Mouse (Mus musculus) heart, embryonic 14.5 days (tissue): ENCODE results near the gene Egfl7. TPM values are rescaled to one million over a fixed set of nuclear protein-coding genes. Genes with fewer than 3 reads are reported as not detected.

ENCODE experiments used
- ATAC-seq: fragments of 200-750 bp; cut with Nextera tagmentation; 2 replicates; pipeline ENCODE4 v1.8.0; 2017; ENCODE audit warnings: low read depth, moderate TSS enrichment; ENCODE audit not compliant: insufficient number of reproducible peaks, insufficient read depth, low FRiP score
- H3K27ac ChIP-seq, 2 experiments: fragments of 200-500 bp in 1 of 2; fragments of 300-500 bp in 1 of 2; sonication (generic) in 1 of 2; replicated peaks in 1 of 2; 2 replicates each; pipeline ENCODE4 v1.5.1; 2012 to 2014; ENCODE audit warnings: low read depth in 2 of 2, low read length in 2 of 2, control low read depth in 1 of 2, mild to moderate bottlenecking in 1 of 2, mixed read lengths in 1 of 2; ENCODE audit not compliant: control insufficient read depth in 1 of 2, insufficient read depth in 1 of 2
- H3K27me3 ChIP-seq: fragments of 300-500 bp; sonication (generic); 2 replicates; pipeline ENCODE4 v1.6.1; 2014; ENCODE audit warnings: mild to moderate bottlenecking, low read length, control low read depth; ENCODE audit not compliant: control insufficient read depth, insufficient read depth
- H3K36me3 ChIP-seq: fragments of 300-500 bp; sonication (generic); 2 replicates; pipeline ENCODE4 v1.6.1; 2014; ENCODE audit warnings: mild to moderate bottlenecking, control low read depth, low read length, mixed read lengths; ENCODE audit not compliant: control insufficient read depth, insufficient read depth
- H3K4me1 ChIP-seq, 2 experiments: fragments of 200-500 bp in 1 of 2; fragments of 300-500 bp in 1 of 2; sonication (generic) in 1 of 2; 2 replicates each; pipeline ENCODE4 v1.6.1; 2012 to 2014; ENCODE audit warnings: low read length in 2 of 2, control low read depth in 1 of 2, mixed read lengths in 1 of 2; ENCODE audit not compliant: control insufficient read depth in 2 of 2, insufficient read depth in 2 of 2
- H3K4me2 ChIP-seq: fragments of 300-500 bp; sonication (generic); 2 replicates; pipeline ENCODE4 v1.6.1; 2014; ENCODE audit warnings: mild to moderate bottlenecking, low read length
- H3K4me3 ChIP-seq, 2 experiments: fragments of 200-500 bp in 1 of 2; fragments of 300-500 bp in 1 of 2; sonication (generic) in 1 of 2; 2 replicates each; pipeline ENCODE4 v1.5.1; 2012 to 2014; ENCODE audit warnings: low read length in 2 of 2, mild to moderate bottlenecking in 2 of 2, control low read depth in 1 of 2, low read depth in 1 of 2, moderate library complexity in 1 of 2; ENCODE audit not compliant: control insufficient read depth in 1 of 2, insufficient read depth in 1 of 2
- H3K9ac ChIP-seq: fragments of 300-500 bp; sonication (generic); 2 replicates; pipeline ENCODE4 v1.6.1; 2014; ENCODE audit warnings: mild to moderate bottlenecking, low read length
- H3K9me3 ChIP-seq: fragments of 300-500 bp; sonication (generic); 2 replicates; pipeline ENCODE4 v1.6.1; 2016; ENCODE audit warnings: low read length, control low read depth; ENCODE audit not compliant: control insufficient read depth
- WGBS: fragments of 180-500 bp; shearing (Covaris S2); extraction: QIAGEN DNeasy Blood & Tissue Kit; methylation state at CpG from one replicate; pipeline ENCODE4 v1.1.7; 2014; 5-methylcytosine and 5-hydroxymethylcytosine counted together
- polyA plus RNA-seq: library from polyadenylated mRNA; unstranded; fragments of >200 nt; fragmentation: Nextera tagmentation; extraction: Ambion mirVana; gene quantifications from 2 replicates; pipeline ENCODE4 v1.2.1, GENCODE M21; 2014

Gene Egfl7
- polyA plus RNA-seq, 1 experiment from 2014 or later: 177 TPM

DNA sequence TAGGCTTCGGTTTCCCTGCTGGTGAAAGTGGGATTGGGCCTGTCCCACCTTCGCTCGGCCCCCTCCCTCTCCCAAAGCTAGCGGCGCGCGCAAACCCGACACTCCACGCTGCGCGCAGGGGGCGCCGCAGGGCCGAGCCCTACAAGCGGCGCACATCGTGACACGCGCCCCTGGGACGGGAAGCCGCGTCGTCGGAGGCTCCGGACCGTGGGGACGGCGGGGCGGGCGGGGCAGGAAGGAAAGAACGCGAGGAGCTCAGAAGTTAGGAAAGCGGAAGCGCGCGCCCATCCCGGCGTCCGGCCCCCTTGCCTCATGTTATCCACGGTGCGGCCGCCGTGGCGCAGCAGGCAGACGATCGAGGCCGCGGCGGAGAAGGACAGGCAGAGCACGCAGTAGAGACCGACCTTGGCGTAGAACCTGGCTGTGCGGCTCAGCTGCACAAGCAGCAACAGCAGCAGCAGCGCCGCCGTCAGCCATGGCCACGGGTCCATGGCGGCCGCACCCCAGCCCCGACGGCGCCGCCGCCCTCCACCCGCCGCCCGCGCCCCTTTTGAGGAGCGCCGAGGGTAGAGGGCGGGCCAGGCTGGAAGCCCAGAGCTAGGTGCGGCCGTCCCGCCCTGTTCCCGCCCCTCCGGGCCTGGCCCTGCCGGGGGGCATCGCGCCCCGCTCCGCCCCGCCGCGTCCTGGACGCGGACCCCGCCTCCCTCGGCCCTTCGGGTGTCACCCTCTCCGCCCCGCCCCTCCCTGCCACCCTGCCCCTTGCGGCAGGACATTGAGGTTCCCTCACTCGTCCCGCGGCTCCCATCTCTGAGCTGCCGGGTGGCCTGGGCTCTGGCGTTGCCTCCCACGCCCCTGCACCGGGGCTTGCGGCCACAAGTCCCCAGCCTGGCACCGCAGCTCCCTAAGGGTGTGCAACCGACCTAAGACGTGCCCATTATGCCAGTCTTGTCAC lies 24.2 kb downstream of the Egfl7 start, which contains the start of gene Agpat2:
Gene Agpat2, minus strand, starts transcription at position 698 of the 952 bp plus-strand sequence.
- Histone ChIP-seq H3K9ac (peak within 1 kb of the TSS; percentile 90), H3K4me2 (peak within 1 kb of the TSS; percentile 95), H3K9me3 (no peaks in the 10 kb centered on the region), H3K4me1 (peaks cover 15 to 30% of the 10 kb centered on the region in 2 experiments), H3K27me3 (no peaks in the 10 kb centered on the region), H3K4me3 (peak within 1 kb of the TSS; percentile 69 to 86), H3K36me3 (no peaks in the 10 kb centered on the region), H3K27ac (peak within 1 kb of the TSS; percentile 64 to 80)
- WGBS: under 1% methylated on average over 79 of the region's 103 CpGs
- peak; percentile 81 for ATAC-seq

DNA sequence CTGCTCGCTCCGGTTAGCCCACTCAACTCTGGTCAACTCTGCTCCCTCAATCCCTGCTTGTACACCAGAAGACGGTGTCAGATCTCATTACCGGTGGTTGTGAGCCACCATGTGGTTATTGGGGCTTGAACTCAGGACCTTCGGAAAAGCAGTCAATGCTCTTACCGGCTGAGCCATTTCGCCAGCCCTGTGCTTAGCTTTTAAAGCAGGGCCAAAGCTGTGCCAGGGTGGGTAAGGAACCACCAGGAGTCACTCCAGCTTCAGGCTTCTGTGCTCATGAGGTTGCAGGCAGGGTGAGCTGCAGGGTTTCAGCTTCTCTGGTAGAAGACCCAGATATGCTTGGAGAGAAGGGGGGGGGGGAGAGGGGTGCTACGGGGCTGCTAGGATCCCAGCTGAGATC lies 25.5 kb downstream of the Egfl7 start:
- ATAC-seq: no peak
- H3K9ac ChIP-seq: no peak overlapping the region
- no peak overlapping the region for H3K27ac ChIP-seq
- H3K4me2 ChIP-seq: no peak overlapping the region
- WGBS: 83% methylated on average over 8 of the region's 8 CpGs
- H3K4me3 ChIP-seq: no peak overlapping the region
- H3K9me3 ChIP-seq: no peaks in the 10 kb centered on the region
- H3K4me1 ChIP-seq: peaks cover 15 to 36% of the 10 kb centered on the region in 2 experiments
- H3K36me3 ChIP-seq: no peaks in the 10 kb centered on the region
- H3K27me3 ChIP-seq: no peaks in the 10 kb centered on the region

DNA sequence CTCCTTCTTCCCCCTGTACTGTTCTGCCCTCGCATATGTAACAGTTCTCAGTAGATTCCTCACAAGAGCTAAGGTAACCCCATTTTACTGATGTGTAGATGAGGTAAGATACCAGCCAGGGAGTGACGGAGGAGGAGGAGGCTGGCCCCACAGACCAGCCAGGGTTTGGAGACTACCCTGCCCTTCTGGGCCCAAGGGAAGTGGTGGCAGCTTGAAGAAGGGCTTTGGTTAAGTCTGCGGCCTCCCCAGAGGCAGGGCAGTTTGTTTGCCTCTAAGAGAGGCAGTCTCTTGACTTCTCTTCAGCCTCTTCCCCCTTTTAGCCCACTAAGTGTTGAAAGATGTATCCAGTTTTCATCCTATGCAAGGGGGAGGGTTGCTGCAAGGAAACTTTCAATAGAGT lies 26.8 kb downstream of the Egfl7 start:
- no peak for ATAC-seq
- no peaks in the 10 kb centered on the region for H3K36me3 ChIP-seq
- H3K4me1 ChIP-seq: peaks cover 15 to 36% of the 10 kb centered on the region in 2 experiments
- H3K4me2 ChIP-seq: no peak overlapping the region
- WGBS: 55% methylated on average over 3 of the region's 3 CpGs
- peak overlapping the region; percentile 14 to 64; a peak in 2 of 4 replicates for H3K27ac ChIP-seq
- no peaks in the 10 kb centered on the region for H3K27me3 ChIP-seq
- H3K9me3 ChIP-seq: no peaks in the 10 kb centered on the region
- no peak overlapping the region; the same call in 1 of the 2 replicates for H3K9ac ChIP-seq
- no peak overlapping the region for H3K4me3 ChIP-seq

DNA sequence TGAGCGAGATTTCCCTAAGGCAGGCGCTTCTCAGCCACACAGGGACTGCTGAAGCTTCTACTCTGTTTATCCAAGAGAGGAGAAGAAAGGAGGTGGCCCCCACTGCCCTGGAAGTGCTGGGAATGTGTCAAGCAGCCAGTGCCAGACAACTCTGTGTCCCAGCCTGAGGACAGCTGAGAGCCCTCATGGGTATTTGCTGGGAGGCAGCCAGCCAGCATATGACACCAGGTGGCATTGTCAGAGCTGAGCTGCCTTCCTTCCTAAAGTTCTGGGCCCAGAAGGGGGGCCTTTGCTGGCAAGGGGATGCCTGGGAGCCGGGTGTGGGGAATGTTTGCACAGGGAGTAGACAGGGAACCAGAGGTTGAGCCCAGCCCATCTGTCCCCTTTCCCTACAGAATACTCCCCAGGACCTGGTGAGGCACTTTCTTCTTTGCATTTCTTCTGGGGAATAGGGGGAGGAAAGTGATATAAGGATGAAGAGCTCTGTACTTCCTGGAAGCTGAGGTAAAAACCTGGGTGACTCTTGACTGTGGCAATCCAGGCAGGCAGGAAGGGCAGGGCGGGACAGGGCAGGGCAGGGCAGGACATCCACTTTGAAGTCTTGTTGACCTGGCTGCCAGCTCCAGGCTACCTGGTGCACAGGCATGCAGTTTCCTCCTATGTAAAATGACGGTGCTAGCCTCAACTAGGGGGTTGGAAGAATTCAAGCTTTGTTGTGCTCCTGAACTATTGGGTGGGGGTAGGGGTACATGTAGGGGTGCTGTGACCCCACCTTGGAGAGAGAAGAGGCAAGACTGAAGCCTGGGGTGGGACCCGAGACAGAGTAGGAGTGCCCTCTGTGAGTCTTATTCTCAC lies 27.5 kb downstream of the Egfl7 start:
- no peak for ATAC-seq
- WGBS: 35% methylated on average over 6 of the region's 6 CpGs
- no peak overlapping the region for H3K4me2 ChIP-seq

DNA sequence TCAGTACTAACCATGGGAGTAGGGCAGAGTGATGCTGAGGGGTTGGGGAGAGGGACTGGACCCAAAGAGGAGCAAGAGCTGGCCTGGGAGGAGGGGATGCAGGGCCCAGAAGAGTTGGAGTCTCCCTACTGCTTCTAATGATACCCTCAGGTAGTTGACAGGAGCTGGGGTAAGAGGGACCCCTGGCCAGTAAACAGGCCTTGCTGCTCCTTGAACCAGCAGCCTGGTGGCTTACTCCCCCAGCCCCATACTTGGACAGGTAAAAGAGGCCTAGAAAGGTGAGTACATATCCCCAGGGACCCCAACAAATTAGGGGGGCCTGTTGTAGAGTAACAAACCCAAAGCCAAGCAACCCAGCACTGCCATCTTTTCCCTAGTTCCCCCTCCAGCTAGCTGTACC lies 29.0 kb downstream of the Egfl7 start:
- Histone ChIP-seq H3K27ac (no peak overlapping the region), H3K36me3 (no peaks in the 10 kb centered on the region), H3K9me3 (no peaks in the 10 kb centered on the region), H3K4me3 (no peak overlapping the region), H3K9ac (no peak overlapping the region), H3K4me1 (peaks cover 15 to 28% of the 10 kb centered on the region in 2 experiments), H3K27me3 (no peaks in the 10 kb centered on the region), H3K4me2 (no peak overlapping the region)
- no peak for ATAC-seq

More for the DNA sequence above, 27.5 kb downstream of the Egfl7 start:
- Histone ChIP-seq H3K9me3 (no peaks in the 10 kb centered on the region), H3K36me3 (no peaks in the 10 kb centered on the region), H3K4me3 (no peak overlapping the region), H3K4me1 (peaks cover 15 to 36% of the 10 kb centered on the region in 2 experiments), H3K27me3 (no peaks in the 10 kb centered on the region), H3K9ac (no peak overlapping the region; the same call in 1 of the 2 replicates), H3K27ac (peak overlapping the region; percentile 14 to 64; a peak in 2 of 4 replicates)

DNA sequence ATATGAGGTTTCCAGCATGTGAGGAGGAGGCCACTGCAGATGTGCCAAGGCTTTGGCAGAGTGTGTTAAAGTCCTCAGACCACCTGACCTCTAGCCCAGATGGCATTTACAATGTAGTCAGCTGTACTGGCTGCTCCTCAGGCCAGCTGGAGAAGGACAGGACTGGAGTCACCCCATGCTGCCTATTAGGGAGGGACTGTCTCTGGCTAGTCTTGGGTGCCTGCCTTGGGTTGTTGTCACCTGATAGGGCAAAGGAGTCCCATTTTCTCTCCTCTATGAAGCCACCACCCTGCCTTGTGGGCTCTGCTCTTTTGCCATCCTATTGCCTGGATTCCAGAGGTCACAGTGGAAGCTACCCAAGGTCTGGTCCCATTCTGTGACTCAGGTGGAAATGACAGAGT lies 29.4 kb downstream of the Egfl7 start:
- no peak overlapping the region for H3K27ac ChIP-seq
- no peaks in the 10 kb centered on the region for H3K27me3 ChIP-seq
- H3K4me2 ChIP-seq: no peak overlapping the region
- H3K36me3 ChIP-seq: no peaks in the 10 kb centered on the region
- no peak for ATAC-seq
- H3K4me1 ChIP-seq: peaks cover 15 to 27% of the 10 kb centered on the region in 2 experiments
- H3K4me3 ChIP-seq: no peak overlapping the region
- no peaks in the 10 kb centered on the region for H3K9me3 ChIP-seq
- H3K9ac ChIP-seq: no peak overlapping the region

DNA sequence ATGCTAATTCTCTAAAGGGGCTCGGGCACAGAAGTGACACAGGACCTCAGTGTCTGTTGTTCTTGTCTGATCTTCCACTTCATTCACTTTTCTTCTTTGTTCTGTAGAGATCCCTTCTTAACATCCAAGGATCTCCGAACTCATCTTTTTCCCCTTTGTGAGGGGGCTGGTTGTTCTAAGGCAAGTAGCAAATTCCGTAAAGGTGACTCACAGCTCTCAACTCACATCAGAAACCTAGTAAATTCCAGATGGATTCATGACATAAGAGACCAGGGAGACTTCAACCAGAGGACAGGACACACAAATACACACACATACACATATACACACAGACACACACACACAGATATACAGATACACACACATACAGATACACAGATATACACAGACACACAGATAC lies 30.7 kb downstream of the Egfl7 start:
- H3K27me3 ChIP-seq: no peaks in the 10 kb centered on the region
- no peak overlapping the region for H3K4me2 ChIP-seq
- H3K4me3 ChIP-seq: no peak overlapping the region
- no peak overlapping the region for H3K9ac ChIP-seq
- H3K27ac ChIP-seq: no peak overlapping the region
- no peaks in the 10 kb centered on the region for H3K9me3 ChIP-seq
- 70% methylated on average over 3 of the region's 3 CpGs for WGBS
- ATAC-seq: no peak
- H3K36me3 ChIP-seq: no peaks in the 10 kb centered on the region
- peaks cover 12 to 23% of the 10 kb centered on the region in 2 experiments for H3K4me1 ChIP-seq
